Mouse (Mus musculus) E14TG2a.4 (cell line): Measurements from ENCODE around the gene Podxl.

Experiments
- CTCF ChIP-seq: conservative IDR thresholded peaks from 2 replicates; pipeline ENCODE4 v1.5.1; 2014; ENCODE audit warnings: low read length
- NANOG ChIP-seq: IDR thresholded peaks from 2 replicates; pipeline ENCODE4 v1.6.1; 2014; ENCODE audit warnings: borderline replicate concordance, low read length, mixed read lengths

- TF ChIP-seq CTCF = no peak
- no peak for TF ChIP-seq NANOG
These were observed 40.7 kb downstream of the Podxl start for GRCm38 (mm10) chr6:31523039-31523438.
